In genomic region chr10:13236866-13237265, GRCm38 (mm10) we compare ENCODE assay signal across 27 mouse cellular contexts. TPM values are rescaled to one million over a fixed set of nuclear protein-coding genes. Genes with fewer than 3 reads are reported as not detected.
DNase-seq lines count a peak whose midpoint lies in the region; ATAC-seq and TF ChIP-seq lines count a peak whose summit lies in the region.
"Had no signal": no experiment of that assay in that cellular context is flagged by ENCODE, and none has a peak within 500 bp of the region (broad histone marks: within the 10 kb centered on the region; RNA-seq: fewer than 3 reads in every experiment).

No protein-coding gene starts in this region.

- no peak overlapping the region for H3K4me3 ChIP-seq in midbrain, embryonic 11.5 days (ENCODE audit: low read depth, low read length)
- H3K4me3 ChIP-seq in midbrain, embryonic 10.5 days: no peak overlapping the region
- H3K4me3 ChIP-seq in midbrain, embryonic 14.5 days (replicated peaks; ENCODE audit: low read depth, low read length): no peak overlapping the region
- no peak overlapping the region for H3K4me3 ChIP-seq in midbrain, postnatal 0 days (ENCODE audit: low read depth, low read length)

- no peak; the same call in 1 of the 2 replicates for ATAC-seq in midbrain, embryonic 11.5 days (ENCODE audit: low FRiP score)
- ATAC-seq in midbrain, embryonic 14.5 days (ENCODE audit: low FRiP score, low TSS enrichment): peak; percentile 48; the same call in 1 of the 2 replicates
- ATAC-seq in midbrain, postnatal 0 days (ENCODE audit: low FRiP score): no peak
- ATAC-seq: activated CD4-positive, CD25-positive, alpha-beta regulatory T cell, adult 4 months; CD4-positive, CD25-positive, alpha-beta regulatory T cell, adult 4 months; Patski had no signal

- intact Hi-C loops in heart, postnatal 36 days (cut with DNase I): no loop called here

- no peak overlapping the region for H3K27ac ChIP-seq in midbrain, embryonic 11.5 days (ENCODE audit: low read depth, low read length)
- no peak overlapping the region for H3K27ac ChIP-seq in midbrain, embryonic 10.5 days (replicated peaks)
- no peak overlapping the region for H3K27ac ChIP-seq in midbrain, embryonic 14.5 days (replicated peaks; ENCODE audit: low read depth, low read length)
- H3K27ac ChIP-seq in midbrain, postnatal 0 days (ENCODE audit: low read depth, low read length): no peak overlapping the region

- H3K9me3 ChIP-seq in midbrain, embryonic 11.5 days (ENCODE audit: control insufficient read depth, low read length): no peaks in the 10 kb centered on the region
- H3K9me3 ChIP-seq in midbrain, embryonic 10.5 days (replicated peaks): no peaks in the 10 kb centered on the region
- no peaks in the 10 kb centered on the region for H3K9me3 ChIP-seq in midbrain, embryonic 14.5 days (ENCODE audit: control insufficient read depth, low read length)
- no peaks in the 10 kb centered on the region for H3K9me3 ChIP-seq in midbrain, postnatal 0 days (ENCODE audit: low read length)
- H3K9me3 ChIP-seq: G1E had no signal

- H3K36me3 ChIP-seq in midbrain, embryonic 11.5 days (ENCODE audit: control insufficient read depth, insufficient read depth, low read length): no peaks in the 10 kb centered on the region
- H3K36me3 ChIP-seq in midbrain, embryonic 10.5 days: 0 out of 2 replicates have a peak, but pooled peaks cover 2% of the 10 kb centered on the region
- no peaks in the 10 kb centered on the region for H3K36me3 ChIP-seq in midbrain, embryonic 14.5 days (ENCODE audit: control insufficient read depth, insufficient read depth, low read length)
- no peaks in the 10 kb centered on the region for H3K36me3 ChIP-seq in midbrain, postnatal 0 days (ENCODE audit: insufficient read depth, low read length)
- H3K36me3 ChIP-seq: G1E had no signal

- no peak for TF ChIP-seq CTCF in midbrain, postnatal 0 days (IDR thresholded peaks at IDR 0.05)

- peaks cover 12% of the 10 kb centered on the region for H3K4me1 ChIP-seq in midbrain, embryonic 11.5 days (ENCODE audit: control insufficient read depth, insufficient read depth, low read length)
- peaks cover 24% of the 10 kb centered on the region for H3K4me1 ChIP-seq in midbrain, embryonic 10.5 days
- H3K4me1 ChIP-seq in midbrain, embryonic 14.5 days (ENCODE audit: control insufficient read depth, insufficient read depth, low read length): 0 out of 2 replicates have a peak, but pooled peaks cover 6% of the 10 kb centered on the region
- no peaks in the 10 kb centered on the region for H3K4me1 ChIP-seq in midbrain, postnatal 0 days (ENCODE audit: insufficient read depth, low read length)

- 83% methylated on average over 5 of the region's 5 CpGs for WGBS in midbrain, embryonic 11.5 days
- WGBS in midbrain, embryonic 10.5 days: 90% methylated on average over 5 of the region's 5 CpGs
- 89% methylated on average over 5 of the region's 5 CpGs for WGBS in midbrain, embryonic 14.5 days
- 82% methylated on average over 5 of the region's 5 CpGs for WGBS in midbrain, postnatal 0 days

- no peaks in the 10 kb centered on the region for H3K27me3 ChIP-seq in midbrain, embryonic 11.5 days (ENCODE audit: control insufficient read depth, insufficient read depth, low read length)
- H3K27me3 ChIP-seq in midbrain, embryonic 10.5 days (ENCODE audit: low read depth, poor library complexity, severe bottlenecking): no peaks in the 10 kb centered on the region
- H3K27me3 ChIP-seq in midbrain, embryonic 14.5 days (ENCODE audit: control insufficient read depth, insufficient read depth, low read length): no peaks in the 10 kb centered on the region
- no peaks in the 10 kb centered on the region for H3K27me3 ChIP-seq in midbrain, postnatal 0 days (ENCODE audit: insufficient read depth, low read length)
- H3K27me3 ChIP-seq: CH12.LX, Patski had no signal

- peak; percentile 59 for DNase-seq in heart, adult 11 months
- no peak for DNase-seq in heart, postnatal 36 days
- peak; percentile 64 for DNase-seq in midbrain, embryonic 11.5 days (ENCODE audit: low spot score, missing footprints)
- no peak for DNase-seq in midbrain, embryonic 10.5 days (ENCODE audit: low spot score)
- no peak for DNase-seq in midbrain, embryonic 14.5 days
- no peak for DNase-seq in midbrain, postnatal 0 days (ENCODE audit: low spot score)
- DNase-seq: adrenal gland, adult 2 months; adrenal gland, adult 8-10 months; adrenal gland, postnatal 10 days; adrenal gland, postnatal 14 days; adrenal gland, postnatal 25 days; adrenal gland, postnatal 36 days; B cell, adult 2 months; cerebellum, adult 11 months; cerebellum, adult 11-12 months; cerebellum, adult 18-20 months had no signal

- H3K9ac ChIP-seq in midbrain, embryonic 11.5 days (ENCODE audit: low read length): no peak overlapping the region
- H3K9ac ChIP-seq in midbrain, embryonic 14.5 days (replicated peaks; ENCODE audit: low read length): no peak overlapping the region
- H3K9ac ChIP-seq in midbrain, postnatal 0 days (replicated peaks; ENCODE audit: low read length, poor library complexity, severe bottlenecking): no peak overlapping the region

- H3K4me2 ChIP-seq in midbrain, embryonic 11.5 days: no peak overlapping the region
- no peak overlapping the region for H3K4me2 ChIP-seq in midbrain, embryonic 14.5 days (ENCODE audit: low read length)
- no peak overlapping the region for H3K4me2 ChIP-seq in midbrain, postnatal 0 days (ENCODE audit: low read depth, low read length, poor library complexity, severe bottlenecking)

RNA-seq across cellular contexts. Expression of gene Ltv1, which starts 43.9 kb away (rescaled TPM):
- total RNA-seq in heart, postnatal 36 days (2021): 10 to 100 TPM; 19.3 to 26.7 TPM
- polyA plus RNA-seq in midbrain, embryonic 11.5 days (2014; fragmentation: Nextera tagmentation; extraction: Ambion mirVana): 77.6 and 83.1 TPM in 2 replicates
- 67.1 and 74.0 TPM in 2 replicates for polyA plus RNA-seq in midbrain, embryonic 10.5 days (2016; fragmentation: Nextera tagmentation; extraction: Ambion mirVana)
- polyA plus RNA-seq in midbrain, embryonic 14.5 days (2014; fragmentation: Nextera tagmentation; extraction: Ambion mirVana): 26.4 and 39.3 TPM in 2 replicates
- 13.3 and 15.6 TPM in 2 replicates for total RNA-seq in midbrain, postnatal 0 days (2014; rRNA removed)
- polyA plus RNA-seq in midbrain, postnatal 0 days (2015; fragmentation: Nextera tagmentation; extraction: Ambion mirVana): 23.5 and 24.5 TPM in 2 replicates

RNA-seq across cellular contexts. Expression of gene Zc2hc1b, which starts 59.0 kb away (rescaled TPM):
- not detected for total RNA-seq in heart, postnatal 36 days (2021)
- not detected in 2 replicates for polyA plus RNA-seq in midbrain, embryonic 11.5 days (2014; fragmentation: Nextera tagmentation; extraction: Ambion mirVana)
- polyA plus RNA-seq in midbrain, embryonic 10.5 days (2016; fragmentation: Nextera tagmentation; extraction: Ambion mirVana): not detected in 2 replicates
- not detected in 2 replicates for polyA plus RNA-seq in midbrain, embryonic 14.5 days (2014; fragmentation: Nextera tagmentation; extraction: Ambion mirVana)
- total RNA-seq in midbrain, postnatal 0 days (2014; rRNA removed): not detected in 2 replicates
- polyA plus RNA-seq in midbrain, postnatal 0 days (2015; fragmentation: Nextera tagmentation; extraction: Ambion mirVana): not detected in 2 replicates
- total RNA-seq: adrenal gland, adult 18-20 months; adrenal gland, adult 2 months; adrenal gland, adult 8-10 months; adrenal gland, postnatal 10 days; adrenal gland, postnatal 14 days; adrenal gland, postnatal 25 days; adrenal gland, postnatal 36 days; adrenal gland, postnatal 4 days; CH12.LX; ES-E14; G1E; MEL had no signal
- polyA plus RNA-seq: activated CD4-positive, CD25-positive, alpha-beta regulatory T cell, adult 4 months; adrenal gland, adult 2 months; brain, embryonic 14.5 days; C2C12; CD4-positive, CD25-positive, alpha-beta regulatory T cell, adult 4 months; G1E; Patski had no signal

Comparison
In these comparisons a context has a peak if more than half of its experiments do, and no peak if none do; other contexts are left out.
1. DNase-seq: peak in heart, adult 11 months (single experiment) and midbrain, embryonic 11.5 days (single experiment); none in heart, postnatal 36 days (0 of 2), midbrain, embryonic 10.5 days (single experiment), midbrain, embryonic 14.5 days (single experiment) and midbrain, postnatal 0 days (single experiment).